Mouse (Mus musculus) intestine, embryonic 15.5 days (tissue): ENCODE data around the gene Tekt1. TPM values are rescaled to one million over a fixed set of nuclear protein-coding genes. Genes with fewer than 3 reads are reported as not detected.

Experiments
- polyA plus RNA-seq: library from polyadenylated mRNA; unstranded; fragments of >200 nt; fragmentation: Nextera tagmentation; extraction: Ambion mirVana; gene quantifications from 2 replicates; pipeline ENCODE4 v1.2.1, GENCODE M21; 2015

Tekt1 gene
- polyA plus RNA-seq, 1 experiment from 2014 or later = 0.33 TPM

Other genes with a start within 250 kb of the Tekt1 start
- 0.50 and 0.62 TPM in 2 replicates for gene Pitpnm3, start 226.7 kb downstream of the Tekt1 start, polyA plus RNA-seq
- gene Gm43951, start 155.6 kb downstream of the Tekt1 start, polyA plus RNA-seq = 0.20 and 0.21 TPM in 2 replicates
- gene 4933427D14Rik, start 155.0 kb downstream of the Tekt1 start, polyA plus RNA-seq = 12.7 and 15.2 TPM in 2 replicates
- gene Txndc17, start 154.9 kb downstream of the Tekt1 start, polyA plus RNA-seq = 340 and 361 TPM in 2 replicates
- 33.0 and 34.3 TPM in 2 replicates for gene Med31, start 146.8 kb downstream of the Tekt1 start, polyA plus RNA-seq
- gene Slc13a5, start 95.2 kb downstream of the Tekt1 start, polyA plus RNA-seq = 0.11 and 0.49 TPM in 2 replicates
- 4.7 and 4.9 TPM in 2 replicates for gene Xaf1, start 60.8 kb downstream of the Tekt1 start, polyA plus RNA-seq
- not detected in 2 replicates for gene Fbxo39, start 48.0 kb downstream of the Tekt1 start, polyA plus RNA-seq
- 41.9 and 45.0 TPM in 2 replicates for gene Smtnl2, start 49.3 kb upstream of the Tekt1 start, polyA plus RNA-seq
- 11.5 and 14.4 TPM in 2 replicates for gene Ggt6, start 73.1 kb upstream of the Tekt1 start, polyA plus RNA-seq
- gene Mybbp1a, start 78.9 kb upstream of the Tekt1 start, polyA plus RNA-seq = 171 and 172 TPM in 2 replicates
- gene Spns2, start 127.5 kb upstream of the Tekt1 start, polyA plus RNA-seq = 5.3 and 5.6 TPM in 2 replicates
- 1.2 and 1.6 TPM in 2 replicates for gene Spns3, start 188.1 kb upstream of the Tekt1 start, polyA plus RNA-seq
- 50.6 and 64.8 TPM in 2 replicates for gene Ube2g1, start 244.8 kb upstream of the Tekt1 start, polyA plus RNA-seq